Mouse (Mus musculus): ENCODE data around the gene Bricd5.

Bricd5 gene

DNA sequence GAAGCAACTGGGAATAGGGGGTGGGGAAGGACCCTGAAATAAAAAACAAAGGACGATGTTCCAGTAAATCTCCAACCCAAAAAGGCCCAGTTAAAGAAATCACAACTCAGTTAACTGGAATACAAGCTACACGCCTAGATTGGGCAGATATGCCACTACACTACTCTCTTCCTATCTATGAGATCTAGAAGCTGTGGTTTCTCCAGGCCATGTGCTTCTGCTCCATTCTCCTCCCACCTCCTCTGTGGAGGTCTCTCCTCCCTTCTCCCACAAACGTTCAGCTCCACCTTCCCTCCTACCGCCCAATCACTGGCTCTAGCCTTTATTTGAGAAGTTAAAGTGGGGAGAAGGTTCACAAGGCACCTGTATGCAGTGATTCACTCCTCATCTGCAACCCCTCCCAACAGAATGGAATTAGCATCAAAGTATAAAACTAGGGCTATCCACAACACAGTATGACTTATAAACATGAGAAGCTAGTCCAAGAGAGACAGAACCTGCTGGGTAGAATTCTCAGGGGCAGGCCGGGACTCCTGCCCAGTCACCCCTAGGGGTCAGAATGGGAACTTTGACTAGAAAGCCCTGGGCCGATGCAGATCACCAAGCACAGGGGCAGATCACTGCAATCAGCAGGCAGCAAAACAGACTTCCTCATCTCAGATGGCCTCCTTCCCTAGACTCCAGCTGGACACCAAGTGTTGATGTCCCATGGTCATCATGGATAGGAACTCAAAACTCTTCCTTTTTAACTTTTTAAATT lies 10.1 kb upstream of the Bricd5 start:
- DNase-seq, result no peak

GRCm38 (mm10) chr17:24468636-24469246 lies 4.9 kb upstream of the Bricd5 start:
- peak; percentile 63 for DNase-seq

DNA sequence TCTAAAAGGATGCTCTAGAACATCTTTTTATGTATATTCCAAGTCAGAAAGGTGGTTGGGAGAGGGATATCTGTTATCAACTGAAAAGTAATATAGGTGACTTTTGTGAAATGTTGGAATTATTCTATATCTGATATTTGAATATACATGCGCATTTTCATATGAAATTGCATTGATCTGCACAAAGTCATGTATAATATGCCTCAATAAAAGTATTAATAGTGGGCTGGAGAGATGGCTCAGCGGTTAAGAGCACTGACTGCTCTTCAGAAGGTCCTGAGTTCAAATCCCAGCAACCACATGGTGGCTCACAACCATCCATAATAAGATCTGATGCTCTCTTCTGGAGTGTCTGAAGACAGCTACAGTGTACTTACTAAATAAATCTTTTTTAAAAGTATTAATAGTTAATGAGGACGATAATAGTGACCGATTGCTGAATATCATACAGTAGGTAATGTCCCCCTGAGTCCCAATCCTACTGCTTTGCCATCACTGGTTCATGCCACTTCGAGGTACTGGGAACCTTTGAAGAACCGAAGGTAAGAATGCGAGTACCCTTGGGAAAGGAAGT lies 4.3 kb upstream of the Bricd5 start:
- no peak for DNase-seq

GRCm38 (mm10) chr17:24469910-24470602 lies 3.6 kb upstream of the Bricd5 start, which contains the start of the genes E4f1 and Pgp:
TSS of gene E4f1 (minus strand) at chr17:24470313.
TSS of gene Pgp (plus strand) at chr17:24470392.
- DNase-seq, result peak; percentile 99

DNA sequence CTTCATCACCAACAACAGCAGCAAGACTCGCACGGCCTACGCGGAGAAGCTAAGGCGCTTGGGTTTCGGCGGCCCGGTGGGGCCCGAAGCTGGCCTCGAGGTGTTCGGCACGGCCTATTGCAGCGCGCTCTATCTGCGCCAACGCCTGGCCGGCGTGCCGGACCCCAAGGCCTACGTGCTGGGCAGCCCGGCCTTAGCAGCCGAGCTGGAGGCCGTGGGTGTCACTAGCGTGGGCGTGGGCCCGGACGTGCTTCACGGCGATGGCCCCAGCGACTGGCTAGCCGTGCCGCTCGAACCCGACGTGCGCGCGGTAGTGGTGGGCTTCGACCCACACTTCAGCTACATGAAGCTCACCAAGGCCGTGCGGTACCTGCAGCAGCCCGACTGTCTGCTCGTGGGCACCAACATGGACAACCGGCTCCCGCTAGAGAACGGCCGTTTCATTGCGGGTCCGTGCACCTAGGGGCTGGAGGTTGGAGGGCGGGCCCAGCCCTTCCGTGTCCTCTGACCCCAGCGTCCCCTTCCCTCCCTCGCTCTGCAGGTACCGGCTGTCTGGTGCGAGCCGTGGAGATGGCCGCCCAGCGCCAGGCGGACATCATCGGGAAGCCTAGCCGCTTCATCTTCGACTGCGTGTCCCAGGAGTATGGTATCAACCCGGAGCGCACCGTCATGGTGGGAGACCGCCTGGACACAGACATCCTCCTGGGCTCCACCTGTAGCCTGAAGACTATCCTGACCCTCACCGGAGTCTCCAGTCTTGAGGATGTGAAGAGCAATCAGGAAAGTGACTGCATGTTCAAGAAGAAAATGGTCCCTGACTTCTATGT lies 2.8 kb upstream of the Bricd5 start:
- DNase-seq, result peak; percentile 54

DNA sequence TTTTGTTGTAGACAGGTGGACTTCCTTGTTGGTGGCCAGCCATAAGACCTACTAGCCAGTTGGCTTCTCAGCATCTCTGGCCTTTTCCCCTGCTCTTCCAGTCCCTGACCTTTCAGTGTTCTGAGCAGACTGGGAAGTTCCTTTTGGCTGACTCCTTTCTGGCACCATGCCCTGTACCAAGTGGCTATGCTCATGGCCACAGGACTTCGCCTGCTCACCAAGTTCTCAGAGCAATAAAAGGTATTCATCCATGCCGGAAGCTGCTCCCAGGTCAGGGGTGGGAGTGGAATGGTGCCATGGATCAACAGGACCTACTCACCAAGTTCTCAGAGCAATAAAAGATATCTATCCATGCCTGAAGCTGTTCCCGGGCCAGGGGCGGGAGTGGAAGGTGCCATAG lies 1.2 kb upstream of the Bricd5 start:
- peak; percentile 79 for DNase-seq

- DNase-seq, result no peak
Observed at GRCm38 (mm10) chr17:24474557-24474956, 873 bp downstream of the Bricd5 start.

DNA sequence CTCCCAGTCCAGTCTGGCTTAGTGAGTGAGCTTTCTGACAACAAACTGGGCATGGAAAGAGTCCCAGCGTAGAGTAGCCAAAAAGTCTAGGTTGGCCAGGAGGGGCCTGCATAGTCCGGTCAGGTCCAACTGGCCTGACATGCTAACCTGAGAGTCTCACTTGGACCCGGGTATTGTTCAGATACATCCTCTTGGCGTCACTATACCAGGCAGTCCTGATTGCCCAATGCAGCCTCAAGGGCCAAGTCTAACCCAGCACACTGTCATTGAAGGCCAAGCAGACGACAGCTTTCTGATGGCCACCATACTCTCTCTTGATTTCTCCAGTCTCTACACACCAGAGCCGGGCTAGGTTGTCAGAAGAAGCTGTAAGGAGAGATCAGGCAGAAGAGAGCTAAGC lies 1.9 kb downstream of the Bricd5 start:
- DNase-seq, result no peak

DNA sequence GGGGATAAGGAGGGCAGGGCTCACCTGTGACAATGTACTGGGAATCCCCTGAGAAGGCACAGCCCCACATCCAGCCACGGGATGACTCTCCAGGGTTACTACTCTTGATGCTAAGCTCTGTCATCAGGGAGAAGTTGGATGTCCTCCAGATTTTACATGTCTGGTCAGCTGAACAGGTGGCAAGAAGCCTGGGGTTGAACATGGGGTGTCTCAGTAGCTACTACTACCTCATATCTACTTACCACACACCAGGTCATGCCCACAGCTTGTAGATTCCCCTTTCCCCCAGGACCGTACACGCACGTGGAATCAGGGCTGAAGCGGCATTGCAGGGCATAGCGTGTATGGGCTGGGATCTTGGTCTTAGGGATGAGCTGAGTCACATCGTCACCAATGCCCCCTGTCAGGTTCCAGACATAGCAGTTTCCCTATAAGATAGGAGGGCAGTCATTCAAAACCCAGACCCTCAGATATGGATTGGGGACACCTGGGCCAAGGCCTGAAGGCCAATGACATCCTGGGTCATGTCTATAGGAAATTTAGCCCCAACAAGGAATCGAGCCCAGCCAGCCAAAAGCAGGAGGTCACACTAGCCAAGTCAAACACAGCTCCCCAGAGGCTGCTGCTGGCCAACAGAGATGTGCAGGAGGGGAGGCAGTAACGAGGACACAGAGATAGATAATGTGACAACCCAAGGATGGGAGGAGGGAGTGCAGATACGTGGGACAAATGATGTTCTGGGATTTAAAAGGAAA lies 2.5 kb downstream of the Bricd5 start:
- peak; percentile 58 for DNase-seq

DNA sequence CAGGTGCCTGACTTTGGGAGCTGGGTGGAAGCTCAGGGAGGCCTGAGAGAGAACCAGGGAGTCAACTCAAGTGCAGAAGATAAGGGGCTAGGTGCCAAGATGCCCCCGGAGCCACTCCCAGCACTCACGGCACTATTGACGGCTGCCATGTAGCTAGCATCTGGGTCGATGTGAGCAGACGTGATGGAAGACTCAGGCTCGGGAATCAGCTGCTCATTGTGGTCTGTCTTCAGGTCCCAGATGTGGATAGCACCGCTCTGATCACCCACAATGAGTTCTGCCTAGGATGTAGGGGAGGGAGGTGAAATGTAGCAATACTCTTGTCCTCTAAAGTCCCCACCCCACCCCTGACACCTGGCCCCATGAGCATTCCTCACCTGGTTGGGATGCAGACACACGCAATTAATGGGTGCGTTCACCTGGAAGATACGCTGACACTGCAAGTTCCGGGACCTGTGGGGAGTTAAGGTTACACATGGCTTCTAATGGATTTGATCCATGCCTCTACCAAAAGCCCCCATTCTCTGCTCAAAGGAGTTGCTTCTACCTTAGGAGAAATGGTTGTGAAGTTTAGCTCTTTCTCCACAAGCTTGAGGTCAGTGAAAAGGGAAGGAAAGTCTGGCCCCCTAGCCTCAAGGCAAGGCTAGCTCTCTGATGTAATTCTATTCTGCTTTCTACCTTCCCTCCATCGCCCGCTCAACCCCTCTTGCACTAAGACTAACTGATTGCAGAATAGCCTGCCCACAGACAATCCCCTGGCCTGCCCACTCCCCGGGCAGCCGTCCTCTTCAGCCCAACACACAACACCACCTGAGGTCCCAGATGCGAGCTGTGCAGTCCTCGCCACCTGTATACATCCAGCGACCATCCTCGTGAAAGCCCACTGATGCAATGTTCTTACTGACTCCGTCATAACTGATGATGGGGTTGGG lies 3.6 kb downstream of the Bricd5 start:
- peak; percentile 63 for DNase-seq

GRCm38 (mm10) chr17:24477985-24478600 lies 4.4 kb downstream of the Bricd5 start:
- peak; percentile 74 for DNase-seq

DNA sequence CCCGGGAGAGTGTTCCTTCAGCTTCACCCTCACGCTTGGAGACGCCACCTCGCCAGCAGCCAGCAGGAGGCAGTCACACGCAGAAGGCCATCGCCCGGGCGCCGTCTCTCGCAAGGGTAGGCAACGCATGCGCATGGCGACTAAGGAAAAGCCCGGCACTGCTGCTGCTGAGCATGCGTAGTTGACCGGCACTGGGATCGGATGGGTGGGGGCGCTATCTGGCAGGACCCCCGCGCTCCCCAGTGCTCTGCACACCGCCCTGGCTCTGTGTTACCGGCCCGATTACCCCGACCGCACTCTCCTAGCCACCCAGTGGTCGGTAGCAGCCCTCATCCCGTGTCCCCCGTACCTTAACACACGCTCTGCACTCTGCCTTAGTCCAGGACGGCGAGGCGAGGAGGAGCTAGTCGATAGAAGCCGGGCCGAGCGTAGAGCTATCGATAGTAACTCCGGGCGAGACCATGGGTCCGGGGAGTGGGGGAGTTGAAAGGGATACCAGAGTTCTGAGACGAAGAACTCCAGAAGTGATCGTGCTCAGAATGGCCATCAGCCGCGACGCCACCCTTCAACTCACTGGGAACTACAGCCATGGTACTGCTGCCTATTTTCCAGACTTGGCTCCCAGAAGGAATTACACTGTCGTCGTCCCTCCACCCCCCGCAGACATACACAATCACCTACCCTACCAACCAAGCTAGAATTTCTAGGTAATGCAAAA lies 5.1 kb downstream of the Bricd5 start, which contains the start of gene Mlst8:
TSS of gene Mlst8 (minus strand) at position 416 of the 718 bp plus-strand sequence.
- DNase-seq, result peak; percentile 98

GRCm38 (mm10) chr17:24479431-24479830 lies 5.7 kb downstream of the Bricd5 start:
- no peak for DNase-seq

DNA sequence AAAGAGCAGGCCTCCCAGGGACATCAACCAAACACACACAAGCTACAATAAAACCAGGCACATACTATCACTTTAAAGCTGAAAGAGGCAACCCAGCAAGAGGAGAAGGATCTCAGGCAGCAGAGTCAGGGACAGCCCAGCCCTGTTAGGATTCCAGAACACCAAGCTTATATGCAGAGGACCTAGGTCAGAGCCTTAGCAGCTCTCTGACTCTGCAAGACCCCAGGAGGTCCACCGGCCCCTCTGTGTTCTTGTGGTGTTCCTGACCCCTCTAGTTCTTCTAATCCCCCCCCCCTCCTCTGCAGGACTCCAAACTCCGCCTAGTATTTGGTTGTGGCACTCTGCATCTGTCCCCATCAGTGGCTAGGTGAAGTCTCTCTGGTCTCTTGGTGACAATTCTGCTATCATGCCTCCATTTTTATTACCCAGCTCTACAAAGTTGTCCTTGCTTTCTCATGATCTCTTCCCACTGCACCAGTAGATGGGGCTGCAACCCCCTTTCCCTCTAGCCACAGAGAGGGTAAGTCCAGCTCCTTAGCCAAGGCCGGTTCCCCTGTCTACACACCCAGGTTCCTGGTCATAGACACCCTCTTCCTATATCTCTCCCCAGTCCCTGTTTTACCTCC lies 6.6 kb downstream of the Bricd5 start:
- DNase-seq, result no peak

GRCm38 (mm10) chr17:24481027-24481815 lies 7.5 kb downstream of the Bricd5 start:
- DNase-seq, result no peak

GRCm38 (mm10) chr17:24483495-24483894 lies 9.8 kb downstream of the Bricd5 start:
- DNase-seq, result no peak

DNA sequence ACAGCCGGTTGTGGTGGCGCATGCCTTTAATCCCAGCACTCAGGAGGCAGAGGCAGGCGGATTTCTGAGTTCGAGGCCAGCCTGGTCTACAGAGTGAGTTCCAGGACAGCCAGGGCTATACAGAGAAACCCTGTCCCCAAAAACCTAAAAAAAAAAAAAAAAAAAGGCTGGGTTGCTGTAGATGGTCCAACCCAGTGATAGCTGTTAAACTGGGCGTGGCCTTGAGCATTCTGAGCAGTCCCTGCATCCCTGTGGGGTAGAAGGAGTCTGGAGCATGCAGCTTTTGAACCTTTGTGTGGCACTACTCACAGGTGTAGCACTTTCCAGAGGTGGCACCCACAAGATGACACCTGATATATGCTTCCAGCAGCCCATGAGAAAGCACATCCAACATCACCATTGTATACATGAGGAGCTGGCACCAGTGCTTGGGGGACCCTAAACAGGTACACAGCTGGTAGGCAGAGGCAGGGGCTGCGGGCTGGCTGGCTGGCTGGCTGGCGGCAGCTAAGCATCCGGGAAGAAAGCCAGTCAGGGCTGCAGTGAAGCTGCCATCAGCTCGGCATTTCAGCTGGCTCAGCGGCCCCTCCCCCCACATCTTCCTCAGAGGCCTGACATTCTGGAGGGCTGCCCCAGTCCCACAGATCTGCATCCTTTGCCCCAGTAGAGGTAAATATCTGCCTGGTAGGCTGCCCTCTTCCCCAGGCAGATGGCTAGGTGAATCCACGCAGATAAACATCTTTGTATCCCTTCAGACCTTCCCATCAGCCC lies 11.6 kb downstream of the Bricd5 start:
- DNase-seq, result no peak

Measured in cerebellum, adult 9-10 months (tissue).